Mouse (Mus musculus) embryonic fibroblast, embryonic 13.5 days (primary cell): ENCODE data around the gene Rps6ka3. TPM values are rescaled to one million over a fixed set of nuclear protein-coding genes. Genes with fewer than 3 reads are reported as not detected.
A peak's percentile ranks its signal among the peaks of the same experiment; 100 is the strongest.

ENCODE experiments used
- H3K27ac ChIP-seq: 2 replicates; pipeline ENCODE4 v1.5.1; 2012; ENCODE audit warnings: low read length, control low read depth, inconsistent platforms; ENCODE audit not compliant: insufficient read depth
- H3K4me1 ChIP-seq: 2 replicates; pipeline ENCODE4 v1.6.1; 2011; ENCODE audit warnings: low read length; ENCODE audit not compliant: control insufficient read depth, insufficient read depth
- H3K4me3 ChIP-seq: 2 replicates; pipeline ENCODE4 v1.5.1; 2011; ENCODE audit warnings: mild to moderate bottlenecking, control low read depth, low read length; ENCODE audit not compliant: insufficient read depth
- CTCF ChIP-seq: IDR thresholded peaks from 2 replicates; pipeline ENCODE4 v1.5.1; 2011; ENCODE audit warnings: mild to moderate bottlenecking, control low read depth, low read length, moderate library complexity, borderline replicate concordance; ENCODE audit not compliant: insufficient read depth
- POLR2A ChIP-seq: IDR thresholded peaks from 2 replicates; pipeline ENCODE4 v1.6.1; 2011; ENCODE audit warnings: low read depth, mild to moderate bottlenecking, control low read depth, low read length, moderate library complexity
- polyA plus RNA-seq: library from polyadenylated mRNA; stranded (reverse); fragments of >200 nt; gene quantifications from 2 replicates; pipeline ENCODE4 v1.2.4, GENCODE M21; 2011; ENCODE audit warnings: low read depth; ENCODE audit not compliant: missing spikeins, insufficient read length

The Rps6ka3 gene
- 55.7 and 69.2 TPM in 2 replicates for polyA plus RNA-seq

DNA sequence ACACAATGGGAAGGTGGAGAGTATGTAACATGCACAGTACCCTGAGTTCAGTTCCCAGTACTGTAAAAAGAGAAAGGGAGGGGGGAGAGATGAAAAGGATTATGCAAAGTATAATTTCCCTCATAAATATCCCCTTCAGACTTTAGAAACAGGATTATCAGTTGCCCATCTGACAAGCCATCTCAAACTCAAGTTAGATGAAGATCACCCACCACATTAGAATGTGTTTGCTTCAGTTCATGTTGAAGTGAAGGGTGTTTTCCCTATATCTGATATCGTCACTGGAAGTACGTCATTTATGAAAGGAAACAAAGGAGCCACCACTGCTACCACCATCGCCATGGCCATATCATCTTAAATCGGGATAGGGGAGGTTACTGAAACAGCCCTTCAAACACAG, at the start of gene Rps6ka3:
Gene Rps6ka3 (plus strand): TSS at position 301 of the 400 bp plus-strand sequence.
- no peak for TF ChIP-seq POLR2A
- no peak for TF ChIP-seq CTCF

DNA sequence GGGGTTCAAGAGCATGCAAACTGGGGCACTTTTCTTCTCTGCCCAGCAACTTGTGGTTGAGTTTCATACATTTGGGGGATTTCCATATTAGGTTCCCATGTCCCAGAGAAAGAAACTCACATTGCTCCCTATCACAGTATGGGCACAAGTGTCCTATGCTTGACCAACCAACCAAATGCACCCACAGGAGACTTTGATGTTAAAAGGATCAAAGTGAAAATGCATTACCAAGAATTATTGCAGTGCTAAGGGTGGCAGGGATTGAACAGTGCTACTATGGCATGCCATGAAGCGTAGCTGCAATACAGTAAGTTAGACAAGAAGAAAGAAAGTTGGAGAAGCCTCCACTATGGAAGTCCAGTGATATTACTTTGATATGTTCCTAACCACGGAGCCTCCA, 40.9 kb upstream of the Rps6ka3 start:
- Histone ChIP-seq H3K4me3 (no peak overlapping the region), H3K27ac (no peak overlapping the region), H3K4me1 (no peaks in the 10 kb centered on the region)
- TF ChIP-seq CTCF (no peak), POLR2A (no peak)

More for the DNA sequence above, at the start of gene Rps6ka3:
- no peaks in the 10 kb centered on the region for H3K4me1 ChIP-seq
- no peak within 1 kb of the TSS; the same call in 1 of the 2 replicates for H3K27ac ChIP-seq
- H3K4me3 ChIP-seq, result no peak within 1 kb of the TSS

DNA sequence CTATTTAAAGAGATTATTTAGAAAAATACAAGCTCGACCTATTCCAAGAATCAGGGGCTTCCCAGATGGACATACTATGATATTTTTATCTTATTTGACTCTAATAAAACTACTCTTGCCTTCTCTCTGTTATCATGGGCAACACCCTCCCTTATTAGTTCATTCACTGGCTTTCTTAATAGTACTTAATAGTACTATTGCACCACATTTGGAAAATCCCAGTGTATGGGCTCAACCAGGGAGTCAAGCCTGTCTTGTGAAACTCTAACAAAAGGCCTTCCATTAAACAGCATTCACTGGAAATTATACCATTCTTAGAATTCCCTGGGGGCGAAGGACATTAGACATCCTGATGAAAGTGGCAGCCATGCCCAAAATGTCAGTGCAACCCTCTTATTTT, 38.5 kb upstream of the Rps6ka3 start:
- Histone ChIP-seq H3K4me1 (no peaks in the 10 kb centered on the region), H3K4me3 (no peak overlapping the region), H3K27ac (no peak overlapping the region)
- TF ChIP-seq CTCF (no peak), POLR2A (no peak)

DNA sequence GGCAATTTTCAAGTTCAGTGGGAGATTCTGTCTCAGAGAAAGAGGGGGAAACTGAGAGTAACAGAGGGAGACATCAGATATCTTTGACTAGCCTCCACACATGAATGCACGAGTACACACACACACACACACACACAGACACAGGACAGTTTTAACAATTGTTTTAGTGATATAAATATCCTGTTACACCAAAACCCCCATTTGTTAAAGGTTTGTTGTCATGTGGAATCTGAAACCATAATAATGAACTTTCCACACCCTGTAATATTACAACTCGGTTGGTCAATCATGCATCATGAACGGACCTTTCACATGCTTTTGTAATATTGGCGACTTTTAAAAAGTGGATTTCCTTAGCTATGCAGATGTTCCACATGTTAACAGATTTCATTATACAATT, 18.5 kb upstream of the Rps6ka3 start:
- TF ChIP-seq CTCF, result no peak
- no peak overlapping the region for H3K27ac ChIP-seq
- H3K4me1 ChIP-seq, result no peaks in the 10 kb centered on the region
- H3K4me3 ChIP-seq, result no peak overlapping the region

DNA sequence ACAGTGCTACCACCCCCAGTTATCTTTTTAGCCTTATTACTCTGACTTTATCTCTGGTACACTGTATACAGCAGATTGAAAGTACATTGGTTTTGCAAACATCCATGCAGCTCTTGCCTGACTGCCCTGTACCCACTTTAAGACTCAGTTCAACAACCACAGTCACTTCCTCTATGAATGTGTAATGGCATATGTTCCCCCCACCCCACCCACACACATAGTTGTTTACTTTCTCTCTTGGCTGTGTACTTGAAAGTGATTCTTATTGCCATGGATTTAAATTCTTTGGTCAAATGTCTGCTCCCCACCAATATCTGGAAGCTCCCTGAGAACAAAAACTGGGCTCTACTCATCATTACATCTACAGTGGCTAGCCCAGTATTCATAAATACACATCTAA, 10.6 kb upstream of the Rps6ka3 start:
- Histone ChIP-seq H3K4me3 (no peak overlapping the region), H3K27ac (no peak overlapping the region), H3K4me1 (no peaks in the 10 kb centered on the region)
- TF ChIP-seq CTCF, result no peak
- no peak for TF ChIP-seq POLR2A

DNA sequence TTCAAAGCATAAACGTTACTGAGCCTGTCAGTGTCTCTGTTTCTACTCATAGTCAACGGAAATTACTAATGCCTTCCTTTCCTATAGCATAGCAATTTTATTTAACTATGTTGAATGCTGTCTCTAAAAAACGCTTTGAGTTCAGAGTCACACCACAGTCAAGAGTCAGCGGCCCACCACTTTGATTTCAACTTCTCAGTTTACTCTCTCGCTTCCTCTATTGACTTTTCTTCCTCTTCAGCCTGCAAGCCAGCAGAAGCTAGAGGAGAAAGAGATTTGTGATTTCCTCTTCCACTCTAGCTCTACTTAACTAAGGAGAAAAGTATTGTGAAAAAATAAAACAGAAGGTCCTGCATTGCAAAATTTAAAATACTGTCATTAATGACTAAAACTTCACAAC, 10.0 kb upstream of the Rps6ka3 start:
- TF ChIP-seq CTCF, result no peak
- Histone ChIP-seq H3K27ac (no peak overlapping the region), H3K4me3 (no peak overlapping the region), H3K4me1 (no peaks in the 10 kb centered on the region)

DNA sequence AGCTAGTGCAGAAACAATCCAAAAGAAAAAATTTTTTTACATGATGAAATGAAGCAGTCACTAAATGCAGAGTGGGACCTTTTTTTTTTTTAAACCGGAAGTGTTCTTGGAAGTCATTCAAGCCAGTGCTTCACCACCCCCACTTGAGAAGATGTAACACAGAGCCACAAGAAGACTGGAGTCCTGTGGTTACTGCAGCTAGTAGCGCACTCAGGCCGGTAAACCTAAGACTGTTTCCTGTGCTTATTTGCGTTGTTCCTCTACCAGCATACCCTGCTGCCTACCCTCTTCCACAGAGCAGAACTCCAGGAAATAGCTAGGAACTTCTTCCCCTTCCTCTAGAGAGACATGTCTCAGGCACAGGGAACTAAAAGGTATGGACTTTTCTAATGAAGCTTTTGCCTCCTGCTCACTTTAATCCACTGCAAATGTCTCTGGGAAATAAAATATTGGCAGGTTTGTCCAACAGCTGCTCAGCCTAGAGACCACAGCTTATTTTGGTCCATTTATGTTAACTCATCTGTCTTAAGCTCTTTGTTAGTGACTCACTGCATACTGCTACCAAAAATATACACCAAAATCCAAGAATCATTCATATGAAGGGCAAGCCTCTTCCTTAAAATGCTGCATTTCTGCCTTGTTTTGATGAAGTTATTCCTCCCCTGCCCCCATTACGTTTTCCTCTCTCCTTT, 931 bp downstream of the Rps6ka3 start:
- Histone ChIP-seq H3K27ac (no peak overlapping the region; the same call in 1 of the 2 replicates), H3K4me3 (no peak overlapping the region), H3K4me1 (no peaks in the 10 kb centered on the region)
- no peak for TF ChIP-seq POLR2A
- TF ChIP-seq CTCF, result no peak

DNA sequence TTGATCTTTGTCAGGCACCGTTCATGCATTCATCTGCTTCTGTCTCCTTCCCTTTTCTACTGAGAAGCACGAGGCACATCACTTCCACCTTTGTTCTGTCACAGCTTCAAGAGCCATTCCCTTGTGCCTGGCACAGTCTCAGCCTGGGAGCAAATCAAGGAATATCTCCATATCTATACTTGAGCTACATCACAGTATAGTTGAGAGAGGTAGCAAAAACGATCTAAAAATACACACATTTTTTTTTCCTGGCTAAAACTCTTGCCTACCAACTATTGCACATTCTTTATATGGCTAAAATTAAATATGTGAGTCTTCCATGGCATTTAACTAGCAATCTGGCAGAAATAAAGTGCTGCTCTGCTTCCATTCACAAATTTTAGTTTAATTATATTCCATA, 5.1 kb downstream of the Rps6ka3 start:
- Histone ChIP-seq H3K4me1 (no peaks in the 10 kb centered on the region), H3K27ac (no peak overlapping the region), H3K4me3 (no peak overlapping the region)
- no peak for TF ChIP-seq CTCF
- TF ChIP-seq POLR2A, result no peak

DNA sequence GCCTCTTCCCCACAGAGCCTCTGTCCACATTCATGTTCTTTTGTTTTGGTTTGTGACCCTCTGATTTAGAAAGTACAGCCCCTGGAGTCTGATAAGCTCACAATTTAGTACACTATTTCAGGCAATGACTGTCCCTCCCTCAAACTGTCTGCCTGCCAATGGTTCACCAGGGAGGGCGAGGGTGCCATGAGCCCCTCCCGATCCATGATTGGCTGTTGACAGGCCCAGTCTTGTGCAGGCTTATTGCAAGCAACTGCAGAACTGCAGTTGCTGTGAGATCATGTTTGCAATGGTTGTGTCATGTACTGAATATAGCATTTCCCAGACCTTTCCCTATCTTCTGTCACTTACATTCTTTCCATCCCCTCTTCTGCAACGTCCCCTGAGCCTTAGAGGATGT, 12.4 kb downstream of the Rps6ka3 start:
- no peak for TF ChIP-seq CTCF
- no peak for TF ChIP-seq POLR2A

DNA sequence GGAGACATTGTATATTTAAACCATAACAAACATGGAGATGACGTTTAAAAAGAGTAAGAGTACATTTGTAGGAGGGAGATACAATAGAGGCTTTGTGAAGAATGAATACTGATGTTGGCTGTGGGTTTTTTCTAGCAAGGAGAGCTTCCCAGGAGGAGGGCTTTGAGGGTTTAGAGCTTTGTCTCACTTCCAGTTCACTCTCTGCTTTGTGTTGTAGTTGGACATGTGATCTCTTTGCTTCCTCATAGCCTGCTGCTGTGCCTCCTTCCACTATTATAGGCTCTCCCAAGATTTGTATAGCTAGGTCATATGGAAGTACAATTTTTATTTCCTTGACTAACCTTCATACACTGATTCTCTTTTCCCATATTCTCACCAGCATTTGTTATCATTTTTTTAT, 27.2 kb downstream of the Rps6ka3 start:
- TF ChIP-seq CTCF, result no peak
- TF ChIP-seq POLR2A, result no peak
- Histone ChIP-seq H3K4me1 (no peaks in the 10 kb centered on the region), H3K27ac (no peak overlapping the region), H3K4me3 (no peak overlapping the region)

More for the DNA sequence above, 12.4 kb downstream of the Rps6ka3 start:
- Histone ChIP-seq H3K27ac (no peak overlapping the region), H3K4me1 (no peaks in the 10 kb centered on the region), H3K4me3 (no peak overlapping the region)

DNA sequence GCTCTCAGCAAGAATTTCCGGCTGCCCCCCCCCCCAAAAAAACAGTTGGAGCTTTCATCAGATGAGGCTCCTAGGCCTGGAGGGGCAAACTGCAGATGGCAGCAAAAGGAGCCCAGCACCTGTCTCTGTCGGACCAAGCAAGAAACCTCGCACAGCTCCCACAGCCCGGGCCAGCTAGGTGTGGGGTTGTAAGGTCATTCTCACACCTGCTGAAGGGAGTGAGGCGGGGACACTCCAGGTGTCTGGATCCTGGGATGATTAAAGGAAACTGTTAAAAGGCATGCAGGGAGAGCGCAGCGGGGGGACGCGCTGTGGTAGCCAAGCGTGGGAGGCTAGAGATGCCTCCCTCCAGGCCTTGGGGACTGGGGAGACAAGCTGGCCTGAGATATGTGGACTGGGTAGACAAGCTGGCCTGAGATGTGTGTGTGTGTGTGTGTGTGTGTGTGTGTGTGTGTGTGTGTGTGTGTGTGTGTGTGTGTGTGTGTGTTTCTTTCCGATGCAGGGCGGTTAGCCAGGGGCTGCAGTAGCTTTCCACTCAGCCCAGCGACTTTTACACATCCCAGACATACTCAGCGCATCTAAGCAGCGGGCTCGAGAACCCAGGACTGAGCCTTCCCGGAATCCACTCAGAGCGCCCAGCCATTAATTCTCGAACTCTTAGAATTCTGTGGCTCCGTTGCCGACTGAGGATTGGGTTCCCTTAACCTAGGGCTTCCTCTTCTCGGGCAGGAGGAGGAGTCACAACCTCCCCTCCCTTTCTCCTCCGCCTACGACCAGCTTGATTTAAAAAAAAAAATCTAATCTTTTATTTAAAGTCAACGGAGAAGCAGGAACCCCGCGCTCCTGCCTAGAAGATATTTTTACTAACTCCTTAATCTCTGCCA, 44.1 kb downstream of the Rps6ka3 start:
- peak overlapping the region; percentile 86 for H3K27ac ChIP-seq
- H3K4me1 ChIP-seq, result no peaks in the 10 kb centered on the region
- H3K4me3 ChIP-seq, result peak overlapping the region; percentile 45
- TF ChIP-seq CTCF, result no peak
- TF ChIP-seq POLR2A, result peak; percentile 39; the same call in 1 of the 2 replicates
